In genomic region chr8:84059226-84059625, GRCm38 (mm10) we compare ENCODE assay signal across 2 mouse cellular contexts.
TF ChIP-seq lines count a peak whose summit lies in the region.

No protein-coding gene starts in this region.

TF ChIP-seq in CH12.LX, 34 proteins besides CTCF, POLR2A, EP300 and RAD21:
- peak; percentile 34 for TF ChIP-seq SMC3 (IDR thresholded peaks at IDR 0.05; ENCODE audit: low read depth, low read length)
- no peak for TF ChIP-seq TBP (conservative IDR thresholded peaks at IDR 0.05; ENCODE audit: low read depth, low read length)
- TF ChIP-seq ZC3H11A (IDR thresholded peaks at IDR 0.05; ENCODE audit: low read depth, low read length): no peak
- no peak for TF ChIP-seq HCFC1 (IDR thresholded peaks at IDR 0.05; ENCODE audit: low read depth, low read length)
- TF ChIP-seq IRF4 (IDR thresholded peaks at IDR 0.05; ENCODE audit: low read depth, low read length): no peak
- no peak for TF ChIP-seq POLR2AphosphoS2 (IDR thresholded peaks at IDR 0.05; ENCODE audit: low read depth, low read length)

TF ChIP-seq in MEL, 35 proteins besides CTCF, POLR2A, EP300 and RAD21:
- TF ChIP-seq POLR2AphosphoS5 (IDR thresholded peaks at IDR 0.05; ENCODE audit: borderline replicate concordance, low read depth, low read length): no peak
- 0 out of 2 replicates have a peak, but pooled peaks have one; percentile 21 for TF ChIP-seq SMC3 (IDR thresholded peaks at IDR 0.05; ENCODE audit: low read depth, low read length)
- no peak for TF ChIP-seq TAL1 (IDR thresholded peaks at IDR 0.05; ENCODE audit: low read length)
TF ChIP-seq in MEL: peak in this region for 1.
